Mouse (Mus musculus) forebrain, embryonic 13.5 days (tissue): ENCODE data around the gene Clcnka. TPM values are rescaled to one million over a fixed set of nuclear protein-coding genes. Genes with fewer than 3 reads are reported as not detected.

ENCODE experiments used
- ATAC-seq: fragments of 200-750 bp; cut with Nextera tagmentation; 2 replicates; pipeline ENCODE4 v1.8.0; 2017
- H3K27ac ChIP-seq: fragments of 300-500 bp; sonication (generic); 2 replicates; pipeline ENCODE4 v1.5.1; 2015; ENCODE audit warnings: inconsistent platforms, mild to moderate bottlenecking, moderate library complexity
- H3K27me3 ChIP-seq: fragments of 300-500 bp; sonication (generic); 2 replicates; pipeline ENCODE4 v1.6.1; 2015; ENCODE audit warnings: mild to moderate bottlenecking, inconsistent platforms
- H3K36me3 ChIP-seq: fragments of 300-500 bp; sonication (generic); 2 replicates; pipeline ENCODE4 v1.6.1; 2015; ENCODE audit warnings: mild to moderate bottlenecking, inconsistent platforms; ENCODE audit not compliant: poor library complexity, severe bottlenecking
- H3K4me1 ChIP-seq: fragments of 300-500 bp; sonication (generic); 2 replicates; pipeline ENCODE4 v1.6.1; 2015; ENCODE audit warnings: inconsistent platforms
- H3K4me2 ChIP-seq: fragments of 300-500 bp; sonication (generic); 2 replicates; pipeline ENCODE4 v1.6.1; 2015; ENCODE audit warnings: inconsistent platforms, mild to moderate bottlenecking, moderate library complexity
- H3K4me3 ChIP-seq: fragments of 300-500 bp; sonication (generic); 2 replicates; pipeline ENCODE4 v1.5.1; 2015; ENCODE audit warnings: mild to moderate bottlenecking, inconsistent platforms
- H3K9ac ChIP-seq: fragments of 300-500 bp; sonication (generic); 2 replicates; pipeline ENCODE4 v1.6.1; 2015; ENCODE audit warnings: mild to moderate bottlenecking, inconsistent platforms
- H3K9me3 ChIP-seq: fragments of 300-500 bp; sonication (generic); replicated peaks from 2 replicates; pipeline ENCODE4 v1.6.1; 2016; ENCODE audit warnings: inconsistent platforms
- WGBS: fragments of 180-500 bp; shearing (Covaris S2); methylation state at CpG from one replicate; pipeline ENCODE4 v1.1.7; 2015; 5-methylcytosine and 5-hydroxymethylcytosine counted together
- polyA plus RNA-seq: library from polyadenylated mRNA; unstranded; fragments of >200 nt; fragmentation: Nextera tagmentation; extraction: Ambion mirVana; gene quantifications from 2 replicates; pipeline ENCODE4 v1.2.1, GENCODE M21; 2015

The Clcnka gene
- polyA plus RNA-seq, 1 experiment from 2014 or later = 0.10 TPM

DNA sequence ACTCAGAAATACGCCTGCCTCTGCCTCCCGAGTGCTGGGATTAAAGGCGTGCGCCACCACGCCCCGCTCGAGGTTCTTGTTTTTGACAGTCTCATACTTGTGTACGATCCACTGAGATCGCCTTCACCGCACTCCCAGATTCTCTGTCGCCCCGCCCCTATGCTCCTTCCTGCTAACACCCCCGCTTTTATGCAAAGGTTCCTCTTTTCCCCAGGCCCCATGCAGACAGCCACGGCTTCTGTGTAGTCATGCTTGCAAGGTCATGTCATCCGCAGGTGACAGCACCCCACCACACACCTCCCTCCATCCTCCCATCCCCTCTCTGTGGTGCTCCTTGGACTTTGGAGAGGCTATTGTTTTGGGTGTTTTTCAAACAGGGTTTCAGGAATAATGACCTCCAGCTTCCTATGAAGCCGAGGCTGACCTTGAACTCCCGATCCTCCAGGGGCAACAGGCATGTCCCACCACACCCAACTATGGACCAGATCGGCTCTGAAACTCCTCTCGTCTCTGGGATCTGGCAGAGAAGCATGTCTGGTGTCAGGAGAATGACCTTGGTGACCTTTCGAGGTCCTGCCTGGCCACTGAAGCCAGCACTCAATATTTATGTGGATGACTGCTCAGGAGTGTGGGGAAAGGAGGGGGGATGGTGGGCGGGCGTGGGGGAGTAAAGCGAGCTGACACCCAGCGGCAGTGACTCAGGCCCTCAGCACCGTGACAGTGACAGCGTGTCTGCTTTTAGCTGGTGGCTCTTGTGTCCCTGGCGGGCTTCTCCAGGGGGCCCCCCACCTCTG lies 21.1 kb upstream of the Clcnka start:
- no peak overlapping the region for H3K9ac ChIP-seq
- 71% methylated on average over 27 of the region's 27 CpGs for WGBS
- no peak overlapping the region for H3K27ac ChIP-seq
- no peaks in the 10 kb centered on the region for H3K4me1 ChIP-seq
- no peak overlapping the region for H3K4me2 ChIP-seq
- H3K36me3 ChIP-seq = no peaks in the 10 kb centered on the region
- no peaks in the 10 kb centered on the region for H3K9me3 ChIP-seq
- peaks cover 10% of the 10 kb centered on the region; the same call in 1 of the 2 replicates for H3K27me3 ChIP-seq
- ATAC-seq = no peak
- no peak overlapping the region for H3K4me3 ChIP-seq

GRCm38 (mm10) chr4:141415924-141416323 lies 17.4 kb upstream of the Clcnka start, which contains the start of gene Clcnkb:
TSS of gene Clcnkb (minus strand) at chr4:141416014.
- Histone ChIP-seq H3K9ac (no peak within 1 kb of the TSS), H3K4me3 (no peak within 1 kb of the TSS), H3K4me2 (no peak within 1 kb of the TSS), H3K36me3 (no peaks in the 10 kb centered on the region), H3K27me3 (no peaks in the 10 kb centered on the region), H3K4me1 (no peaks in the 10 kb centered on the region), H3K27ac (no peak within 1 kb of the TSS), H3K9me3 (no peaks in the 10 kb centered on the region)
- WGBS = 73% methylated on average over 7 of the region's 7 CpGs
- ATAC-seq = no peak

- H3K9me3 ChIP-seq = no peaks in the 10 kb centered on the region
- H3K9ac ChIP-seq = no peak overlapping the region
- no peaks in the 10 kb centered on the region for H3K36me3 ChIP-seq
- H3K27ac ChIP-seq = no peak overlapping the region
- no peak overlapping the region for H3K4me3 ChIP-seq
- 18% methylated on average over 22 of the region's 22 CpGs for WGBS
- H3K4me1 ChIP-seq = no peaks in the 10 kb centered on the region
- 0 out of 2 replicates have a peak, but pooled peaks cover 5% of the 10 kb centered on the region for H3K27me3 ChIP-seq
- no peak overlapping the region for H3K4me2 ChIP-seq
- ATAC-seq = no peak
These were observed 13.0 kb upstream of the Clcnka start for GRCm38 (mm10) chr4:141411430-141411992.

GRCm38 (mm10) chr4:141408577-141408976 lies 10.1 kb upstream of the Clcnka start:
- no peak overlapping the region for H3K4me3 ChIP-seq
- 0 out of 2 replicates have a peak, but pooled peaks cover 4% of the 10 kb centered on the region for H3K4me1 ChIP-seq
- no peak overlapping the region for H3K27ac ChIP-seq
- ATAC-seq = no peak
- WGBS = 94% methylated on average over 3 of the region's 3 CpGs
- no peak overlapping the region for H3K9ac ChIP-seq
- no peaks in the 10 kb centered on the region for H3K9me3 ChIP-seq
- no peak overlapping the region for H3K4me2 ChIP-seq
- no peaks in the 10 kb centered on the region for H3K36me3 ChIP-seq
- H3K27me3 ChIP-seq = peaks cover 17% of the 10 kb centered on the region

GRCm38 (mm10) chr4:141406516-141407299 lies 8.2 kb upstream of the Clcnka start:
- no peaks in the 10 kb centered on the region for H3K9me3 ChIP-seq
- no peak overlapping the region for H3K27ac ChIP-seq
- H3K4me3 ChIP-seq = no peak overlapping the region
- 38% methylated on average over 14 of the region's 14 CpGs for WGBS
- no peak overlapping the region for H3K4me2 ChIP-seq
- H3K4me1 ChIP-seq = 0 out of 2 replicates have a peak, but pooled peaks cover 4% of the 10 kb centered on the region
- H3K27me3 ChIP-seq = peaks cover 18% of the 10 kb centered on the region
- no peak overlapping the region for H3K9ac ChIP-seq
- ATAC-seq = no peak
- no peaks in the 10 kb centered on the region for H3K36me3 ChIP-seq

DNA sequence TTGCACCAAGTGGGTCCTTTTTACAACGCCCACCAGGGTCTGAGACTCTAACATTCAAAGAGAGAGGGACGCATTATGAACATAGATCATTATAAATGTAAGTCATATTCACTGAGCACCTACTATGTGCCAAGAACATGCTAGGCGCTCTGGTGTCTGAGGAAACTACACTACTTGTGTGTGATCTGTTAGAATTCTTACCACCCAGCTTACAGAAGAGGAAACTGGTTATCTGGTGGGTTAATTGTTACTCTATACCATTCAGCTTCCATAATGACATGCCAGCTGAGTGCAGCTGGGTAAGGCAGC lies 6.7 kb upstream of the Clcnka start:
- no peak for ATAC-seq
- H3K27ac ChIP-seq = no peak overlapping the region
- H3K9me3 ChIP-seq = no peaks in the 10 kb centered on the region
- H3K4me2 ChIP-seq = no peak overlapping the region
- peaks cover 13% of the 10 kb centered on the region for H3K27me3 ChIP-seq
- H3K4me1 ChIP-seq = 0 out of 2 replicates have a peak, but pooled peaks cover 4% of the 10 kb centered on the region
- 82% methylated on average over 3 of the region's 3 CpGs for WGBS
- H3K36me3 ChIP-seq = no peaks in the 10 kb centered on the region
- H3K4me3 ChIP-seq = no peak overlapping the region
- H3K9ac ChIP-seq = no peak overlapping the region

DNA sequence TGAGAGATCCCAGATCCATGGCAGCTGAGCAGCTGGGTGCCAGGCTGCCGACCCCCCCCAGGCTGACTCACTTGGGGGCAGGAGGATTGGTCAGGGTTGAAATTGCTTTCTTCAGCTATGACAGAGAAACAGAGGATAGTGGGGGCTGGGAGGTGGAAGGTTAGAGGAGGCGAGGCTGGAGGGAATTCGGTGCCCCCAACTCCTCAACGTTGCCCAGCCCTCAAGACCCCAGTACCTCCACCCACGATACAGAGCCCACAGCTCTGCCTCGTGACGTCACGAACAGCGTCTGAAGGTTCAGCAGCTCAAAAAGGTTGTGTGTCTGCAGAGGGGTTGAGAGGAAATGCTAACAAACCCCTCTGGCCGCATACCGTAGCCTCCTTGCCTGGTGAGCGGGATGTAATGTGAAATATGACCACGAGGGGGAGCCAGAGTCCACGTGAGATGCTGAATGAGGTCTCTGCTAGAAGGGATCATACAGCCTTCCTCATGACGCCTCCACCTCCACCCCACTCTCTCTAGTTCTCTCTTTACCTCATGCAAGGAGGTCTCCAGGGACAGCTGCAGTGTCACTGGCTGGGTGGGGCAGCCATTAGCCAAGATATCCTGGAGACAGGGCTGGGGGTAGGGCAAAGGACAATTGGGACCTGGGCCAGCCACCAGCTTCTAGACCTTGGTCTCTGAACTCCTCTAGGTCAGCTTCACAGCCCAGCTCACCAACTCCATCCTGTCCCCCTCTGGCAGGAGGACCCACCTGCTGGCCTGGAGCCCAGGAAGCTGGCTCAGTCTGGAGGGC lies 6.2 kb upstream of the Clcnka start:
- Histone ChIP-seq H3K4me1 (0 out of 2 replicates have a peak, but pooled peaks cover 4% of the 10 kb centered on the region), H3K9ac (peak overlapping the region; percentile 37; the same call in 1 of the 2 replicates)

GRCm38 (mm10) chr4:141400171-141400570 lies 1.6 kb upstream of the Clcnka start:
- 87% methylated on average over 15 of the region's 15 CpGs for WGBS
- ATAC-seq = no peak
- H3K9ac ChIP-seq = no peak overlapping the region

More for the DNA sequence above, 6.2 kb upstream of the Clcnka start:
- peak; percentile 87 for ATAC-seq
- peak overlapping the region; percentile 38; the same call in 1 of the 2 replicates for H3K4me2 ChIP-seq
- peaks cover 13% of the 10 kb centered on the region for H3K27me3 ChIP-seq
- WGBS = 16% methylated on average over 15 of the region's 15 CpGs
- no peak overlapping the region for H3K27ac ChIP-seq
- no peaks in the 10 kb centered on the region for H3K36me3 ChIP-seq
- no peaks in the 10 kb centered on the region for H3K9me3 ChIP-seq
- H3K4me3 ChIP-seq = no peak overlapping the region

GRCm38 (mm10) chr4:141397861-141398260 lies 663 bp downstream of the Clcnka start:
- H3K36me3 ChIP-seq = no peaks in the 10 kb centered on the region
- no peak overlapping the region for H3K9ac ChIP-seq
- H3K27me3 ChIP-seq = peaks cover 13% of the 10 kb centered on the region
- no peak overlapping the region for H3K27ac ChIP-seq
- no peaks in the 10 kb centered on the region for H3K4me1 ChIP-seq
- H3K4me3 ChIP-seq = no peak overlapping the region
- no peak for ATAC-seq
- no peaks in the 10 kb centered on the region for H3K9me3 ChIP-seq
- no peak overlapping the region for H3K4me2 ChIP-seq
- WGBS = 77% methylated on average over 12 of the region's 12 CpGs

More at GRCm38 (mm10) chr4:141400171-141400570, 1.6 kb upstream of the Clcnka start:
- Histone ChIP-seq H3K27me3 (peaks cover 21% of the 10 kb centered on the region), H3K36me3 (no peaks in the 10 kb centered on the region), H3K4me1 (0 out of 2 replicates have a peak, but pooled peaks cover 4% of the 10 kb centered on the region), H3K4me3 (no peak overlapping the region), H3K4me2 (no peak overlapping the region), H3K27ac (no peak overlapping the region), H3K9me3 (no peaks in the 10 kb centered on the region)

DNA sequence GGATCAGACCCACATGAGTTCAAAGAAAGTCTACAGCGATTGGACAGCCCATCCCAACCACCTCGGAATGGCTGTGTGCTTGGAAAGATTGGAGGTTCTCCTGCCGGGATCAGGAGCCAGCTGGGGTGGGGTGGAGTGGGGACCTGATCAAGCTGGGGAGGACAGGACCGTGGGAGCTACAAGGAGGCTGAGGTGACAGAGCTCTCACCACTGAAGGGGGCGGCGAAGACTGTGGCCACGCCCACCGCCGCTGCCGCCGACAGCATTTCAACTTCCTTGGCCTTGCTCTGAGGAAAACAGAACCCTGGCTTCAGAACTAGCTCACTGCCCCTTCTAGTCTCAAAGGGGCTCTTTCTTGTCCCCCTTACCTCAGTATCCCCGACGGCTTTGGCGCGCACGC lies 3.8 kb downstream of the Clcnka start:
- no peak for ATAC-seq
- H3K4me2 ChIP-seq = peak overlapping the region; percentile 33
- peaks cover 13% of the 10 kb centered on the region for H3K27me3 ChIP-seq
- H3K27ac ChIP-seq = no peak overlapping the region
- H3K4me3 ChIP-seq = no peak overlapping the region
- WGBS = 21% methylated on average over 16 of the region's 16 CpGs
- H3K4me1 ChIP-seq = no peaks in the 10 kb centered on the region
- H3K9me3 ChIP-seq = no peaks in the 10 kb centered on the region
- no peak overlapping the region for H3K9ac ChIP-seq
- no peaks in the 10 kb centered on the region for H3K36me3 ChIP-seq

DNA sequence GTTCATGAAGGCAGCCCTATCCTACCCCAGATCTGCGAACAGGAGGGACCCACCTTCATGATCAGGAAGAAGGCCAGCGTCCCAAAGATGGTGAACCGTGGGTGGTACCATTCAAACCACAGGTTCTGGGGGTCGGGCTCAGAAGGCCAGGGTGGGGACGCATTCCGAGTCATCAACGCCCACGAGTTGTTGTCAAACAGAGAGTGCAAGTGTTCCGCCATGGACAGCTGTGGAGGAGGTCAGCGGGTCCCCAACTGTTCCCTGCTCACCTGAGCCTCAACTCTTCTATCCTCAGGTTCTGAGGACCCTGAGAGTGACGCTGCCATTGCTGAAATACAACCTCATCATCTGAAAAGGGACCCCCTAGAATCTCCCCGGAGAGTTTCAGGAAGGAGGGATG lies 7.2 kb downstream of the Clcnka start:
- H3K4me1 ChIP-seq = peaks cover 2% of the 10 kb centered on the region; the same call in 1 of the 2 replicates
- WGBS = 74% methylated on average over 12 of the region's 12 CpGs
- H3K27ac ChIP-seq = no peak overlapping the region
- no peak overlapping the region for H3K9ac ChIP-seq
- peaks cover 13% of the 10 kb centered on the region; the same call in 1 of the 2 replicates for H3K27me3 ChIP-seq
- H3K36me3 ChIP-seq = no peaks in the 10 kb centered on the region
- H3K9me3 ChIP-seq = no peaks in the 10 kb centered on the region
- no peak overlapping the region for H3K4me2 ChIP-seq
- H3K4me3 ChIP-seq = no peak overlapping the region
- no peak for ATAC-seq
